Mouse (Mus musculus) bone marrow, adult 2 months (tissue): Measurements from ENCODE around the gene Tex37.

ENCODE experiments used
- CTCF ChIP-seq: fragments of 200-500 bp; IDR thresholded peaks from 2 replicates; pipeline ENCODE4 v1.5.1; 2011; ENCODE audit warnings: low read length, control low read depth; ENCODE audit not compliant: control insufficient read depth, insufficient read depth
- POLR2A ChIP-seq: fragments of 200-500 bp; IDR thresholded peaks from 2 replicates; pipeline ENCODE4 v1.6.1; 2011; ENCODE audit warnings: low read depth, mild to moderate bottlenecking, control low read depth, low read length, borderline replicate concordance; ENCODE audit not compliant: control insufficient read depth

- TF ChIP-seq CTCF (no peak), POLR2A (no peak)
These were observed 13.1 kb upstream of the Tex37 start for GRCm38 (mm10) chr6:70931801-70932200.
